Mouse (Mus musculus) liver, embryonic 15.5 days (tissue): ENCODE results near the gene Ccnq. TPM values are rescaled to one million over a fixed set of nuclear protein-coding genes. Genes with fewer than 3 reads are reported as not detected.

Source experiments
- ATAC-seq: fragments of 200-750 bp; cut with Nextera tagmentation; 2 replicates; pipeline ENCODE4 v1.8.0; 2017; ENCODE audit warnings: moderate number of reproducible peaks, mild to moderate bottlenecking, moderate library complexity; ENCODE audit not compliant: insufficient read depth
- H3K27ac ChIP-seq: fragments of 300-500 bp; sonication (generic); replicated peaks from 2 replicates; pipeline ENCODE4 v1.5.1; 2015; ENCODE audit warnings: mild to moderate bottlenecking, inconsistent platforms
- H3K27me3 ChIP-seq: fragments of 300-500 bp; sonication (generic); 2 replicates; pipeline ENCODE4 v1.6.1; 2015; ENCODE audit warnings: mild to moderate bottlenecking, inconsistent platforms
- H3K36me3 ChIP-seq: fragments of 300-500 bp; sonication (generic); replicated peaks from 2 replicates; pipeline ENCODE4 v1.6.1; 2015; ENCODE audit warnings: moderate library complexity, mild to moderate bottlenecking, inconsistent platforms
- H3K4me1 ChIP-seq: fragments of 300-500 bp; sonication (generic); replicated peaks from 2 replicates; pipeline ENCODE4 v1.6.1; 2015; ENCODE audit warnings: inconsistent platforms
- H3K4me2 ChIP-seq: fragments of 300-500 bp; sonication (generic); 2 replicates; pipeline ENCODE4 v1.6.1; 2015; ENCODE audit warnings: moderate library complexity, mild to moderate bottlenecking, inconsistent platforms
- H3K4me3 ChIP-seq: fragments of 300-500 bp; sonication (generic); replicated peaks from 2 replicates; pipeline ENCODE4 v1.5.1; 2015; ENCODE audit warnings: mild to moderate bottlenecking, inconsistent platforms
- H3K9ac ChIP-seq: fragments of 300-500 bp; sonication (generic); 2 replicates; pipeline ENCODE4 v1.6.1; 2015; ENCODE audit warnings: moderate library complexity, mild to moderate bottlenecking, inconsistent platforms
- H3K9me3 ChIP-seq: fragments of 300-500 bp; sonication (generic); replicated peaks from 2 replicates; pipeline ENCODE4 v1.6.1; 2016; ENCODE audit warnings: inconsistent platforms
- WGBS: fragments of 180-500 bp; shearing (Covaris S2); methylation state at CpG from one replicate; pipeline ENCODE4 v1.1.7; 2015; ENCODE audit warnings: mixed read lengths; ENCODE audit not compliant: insufficient replicate concordance; 5-methylcytosine and 5-hydroxymethylcytosine counted together
- polyA plus RNA-seq: library from polyadenylated mRNA; unstranded; fragments of >200 nt; fragmentation: Nextera tagmentation; extraction: Ambion mirVana; gene quantifications from 2 replicates; pipeline ENCODE4 v1.2.1, GENCODE M21; 2015

The Ccnq gene
- polyA plus RNA-seq, 1 experiment from 2014 or later: 16.5 TPM

- Histone ChIP-seq H3K9ac (no peak overlapping the region), H3K4me2 (no peak overlapping the region), H3K9me3 (no peaks in the 10 kb centered on the region), H3K27ac (no peak overlapping the region), H3K36me3 (no peaks in the 10 kb centered on the region), H3K27me3 (no peaks in the 10 kb centered on the region), H3K4me3 (no peak overlapping the region), H3K4me1 (no peaks in the 10 kb centered on the region)
- no peak for ATAC-seq
- WGBS: 47% methylated on average over 5 of the region's 5 CpGs
Measured at GRCm38 (mm10) chr11:78782326-78782725, 30.8 kb upstream of the Ccnq start.

GRCm38 (mm10) chr11:78780571-78780970, 29.0 kb upstream of the Ccnq start:
- Histone ChIP-seq H3K4me3 (no peak overlapping the region), H3K9me3 (no peaks in the 10 kb centered on the region), H3K9ac (no peak overlapping the region), H3K4me2 (no peak overlapping the region), H3K27me3 (no peaks in the 10 kb centered on the region), H3K27ac (no peak overlapping the region), H3K36me3 (no peaks in the 10 kb centered on the region), H3K4me1 (no peaks in the 10 kb centered on the region)
- ATAC-seq: no peak
- WGBS: 56% methylated on average over 3 of the region's 3 CpGs

DNA sequence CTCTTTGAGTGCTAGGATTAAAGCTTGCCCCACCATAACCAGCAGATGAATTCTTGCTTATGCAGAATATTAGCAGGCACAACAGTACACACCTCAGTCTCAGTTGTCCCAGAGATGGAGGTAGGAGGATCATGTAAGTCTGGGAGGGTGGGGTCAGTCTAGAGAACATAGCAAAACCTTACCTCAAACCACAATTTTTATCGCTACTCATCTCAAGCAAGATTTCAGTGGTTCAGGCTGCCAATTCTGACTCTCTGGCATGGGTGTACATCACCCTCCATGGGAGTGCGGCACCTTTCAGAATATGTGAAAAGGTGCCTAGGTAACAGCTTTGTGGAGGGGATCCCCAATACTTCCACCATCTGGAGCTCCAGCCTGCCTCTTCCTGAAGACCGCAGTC, 28.5 kb upstream of the Ccnq start:
- Histone ChIP-seq H3K36me3 (no peaks in the 10 kb centered on the region), H3K4me3 (no peak overlapping the region)

DNA sequence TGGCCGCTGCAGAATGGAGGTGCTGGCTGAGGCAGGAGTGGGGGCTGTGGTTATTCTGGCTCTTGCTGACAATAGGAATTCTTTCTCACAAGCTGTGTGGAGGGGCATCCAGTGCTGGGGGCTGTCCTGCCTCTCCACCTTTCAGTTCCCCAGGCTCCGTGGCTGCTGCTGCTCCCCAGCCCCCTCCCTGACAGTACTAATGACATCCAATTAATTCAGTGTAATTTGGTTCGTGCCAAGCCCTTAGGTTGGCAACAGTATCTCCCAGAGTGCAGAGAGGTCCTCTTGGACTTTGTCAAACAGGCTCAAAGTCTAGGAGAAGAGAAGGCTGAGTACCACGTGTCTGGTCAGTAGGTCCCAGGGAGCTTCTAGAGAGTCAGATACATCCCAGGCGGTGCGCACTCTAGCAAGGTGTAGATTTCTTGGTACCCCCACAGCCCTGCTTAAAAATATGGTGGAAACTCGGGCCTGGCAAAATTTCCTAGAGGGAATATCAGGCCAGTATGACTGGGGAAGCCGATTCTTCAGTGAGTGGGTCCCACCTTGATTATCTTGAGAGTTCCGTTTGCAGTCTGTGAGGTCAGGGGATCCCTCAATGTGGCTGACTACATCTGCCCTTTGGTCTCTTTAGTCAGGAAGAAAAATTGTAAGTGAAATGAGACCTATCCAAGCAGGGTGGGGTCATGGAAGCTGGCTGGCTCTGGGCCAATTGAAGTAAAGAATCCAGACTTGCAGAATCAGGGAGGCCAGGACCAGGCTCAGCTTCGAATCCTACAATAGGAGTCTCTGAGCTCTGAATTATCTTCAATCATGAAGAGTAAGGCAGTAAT, 26.5 kb upstream of the Ccnq start:
- Histone ChIP-seq H3K4me1 (no peaks in the 10 kb centered on the region), H3K4me3 (no peak overlapping the region), H3K36me3 (no peaks in the 10 kb centered on the region), H3K27ac (no peak overlapping the region), H3K4me2 (no peak overlapping the region), H3K27me3 (no peaks in the 10 kb centered on the region), H3K9ac (no peak overlapping the region), H3K9me3 (no peaks in the 10 kb centered on the region)
- WGBS: 61% methylated on average over 10 of the region's 10 CpGs
- no peak for ATAC-seq

More for the DNA sequence above, 28.5 kb upstream of the Ccnq start:
- Histone ChIP-seq H3K27me3 (no peaks in the 10 kb centered on the region), H3K9me3 (no peaks in the 10 kb centered on the region), H3K27ac (no peak overlapping the region), H3K9ac (no peak overlapping the region), H3K4me2 (no peak overlapping the region), H3K4me1 (no peaks in the 10 kb centered on the region)
- WGBS: 69% methylated on average over 3 of the region's 3 CpGs
- ATAC-seq: no peak

DNA sequence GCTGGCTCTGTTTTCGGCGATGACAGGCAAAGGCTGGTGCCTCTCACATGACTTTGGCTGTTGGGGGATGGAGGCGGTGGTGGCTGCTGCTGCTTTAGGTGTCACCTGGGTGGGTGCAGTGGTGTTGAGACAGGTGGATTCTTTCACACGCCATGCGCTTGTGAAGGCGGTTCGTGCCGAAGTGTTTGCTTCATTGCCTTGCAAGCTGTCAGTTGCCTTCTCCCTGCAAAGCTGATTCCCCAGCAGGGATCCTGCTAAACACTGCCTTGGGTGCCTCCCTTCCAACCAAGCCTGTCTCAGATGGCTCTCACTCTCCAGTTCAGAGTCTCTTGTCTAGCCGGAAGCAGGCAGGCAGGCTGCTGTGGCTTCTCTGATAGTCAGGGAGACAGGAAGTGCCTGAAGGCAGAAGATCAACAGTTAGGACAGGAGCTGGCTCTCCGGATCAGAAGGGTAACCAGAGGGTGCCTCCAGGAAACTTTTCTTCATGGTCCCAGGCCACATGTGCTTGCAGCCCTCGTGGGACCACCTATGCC, 20.3 kb upstream of the Ccnq start:
- Histone ChIP-seq H3K4me2 (peak overlapping the region; percentile 40), H3K4me1 (peaks cover 9% of the 10 kb centered on the region), H3K9ac (no peak overlapping the region), H3K27me3 (no peaks in the 10 kb centered on the region), H3K27ac (no peak overlapping the region; the same call in 1 of the 2 replicates), H3K4me3 (no peak overlapping the region), H3K36me3 (no peaks in the 10 kb centered on the region), H3K9me3 (no peaks in the 10 kb centered on the region)
- peak; percentile 56; the same call in 1 of the 2 replicates for ATAC-seq
- 19% methylated on average over 11 of the region's 11 CpGs for WGBS

DNA sequence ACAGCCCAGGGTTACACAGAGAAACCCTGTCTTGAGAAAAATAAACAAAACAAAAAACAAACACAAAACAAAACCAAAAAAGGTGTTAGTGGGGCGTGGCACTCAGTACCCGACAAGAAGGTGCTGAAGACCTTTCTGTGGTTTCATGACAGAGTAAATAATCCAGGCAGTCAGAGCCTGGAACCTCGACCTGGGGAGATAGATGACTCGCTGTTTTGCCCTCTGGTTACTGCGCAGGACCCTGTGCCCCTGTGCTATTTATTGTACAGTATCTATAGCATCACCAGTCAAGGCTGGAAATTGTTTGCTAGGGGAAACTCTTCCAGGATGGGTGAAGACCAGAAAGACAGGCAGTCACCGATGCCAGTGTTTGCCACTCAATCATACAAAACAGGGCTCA, 18.9 kb upstream of the Ccnq start:
- H3K4me3 ChIP-seq: no peak overlapping the region
- no peak overlapping the region for H3K27ac ChIP-seq
- H3K27me3 ChIP-seq: no peaks in the 10 kb centered on the region
- ATAC-seq: no peak
- no peak overlapping the region for H3K4me2 ChIP-seq
- H3K4me1 ChIP-seq: peaks cover 9% of the 10 kb centered on the region
- WGBS: 24% methylated on average over 6 of the region's 6 CpGs
- H3K36me3 ChIP-seq: no peaks in the 10 kb centered on the region
- no peaks in the 10 kb centered on the region for H3K9me3 ChIP-seq
- no peak overlapping the region for H3K9ac ChIP-seq

DNA sequence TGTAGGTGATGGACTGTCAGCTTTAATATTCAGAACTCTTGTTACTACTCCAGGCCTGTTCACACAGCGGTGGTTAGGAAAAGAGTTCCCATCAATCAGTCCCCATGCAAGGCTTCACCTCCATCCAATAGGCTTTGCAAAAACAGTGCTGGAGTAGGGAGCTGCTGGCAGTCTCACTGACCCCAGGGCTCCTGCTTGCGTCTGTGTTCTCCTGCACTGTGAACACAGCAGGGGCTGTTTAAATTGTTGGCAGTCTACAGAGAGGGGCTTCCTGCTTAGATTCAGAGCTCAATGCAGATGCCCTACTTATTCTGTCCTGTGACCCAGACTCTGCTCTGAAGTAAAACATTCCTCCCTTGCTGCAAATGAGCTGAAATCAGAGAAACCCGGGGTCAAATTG, 17.2 kb upstream of the Ccnq start:
- H3K4me2 ChIP-seq: no peak overlapping the region
- 70% methylated on average over 3 of the region's 3 CpGs for WGBS
- H3K4me1 ChIP-seq: peaks cover 9% of the 10 kb centered on the region
- no peaks in the 10 kb centered on the region for H3K9me3 ChIP-seq
- H3K27me3 ChIP-seq: no peaks in the 10 kb centered on the region
- no peak for ATAC-seq
- no peak overlapping the region for H3K9ac ChIP-seq
- no peak overlapping the region for H3K4me3 ChIP-seq
- no peaks in the 10 kb centered on the region for H3K36me3 ChIP-seq
- no peak overlapping the region for H3K27ac ChIP-seq

GRCm38 (mm10) chr11:78766069-78766830, 14.7 kb upstream of the Ccnq start:
- no peak overlapping the region for H3K4me3 ChIP-seq
- H3K9me3 ChIP-seq: no peaks in the 10 kb centered on the region
- H3K4me2 ChIP-seq: no peak overlapping the region
- WGBS: 52% methylated on average over 6 of the region's 6 CpGs
- H3K9ac ChIP-seq: no peak overlapping the region
- no peaks in the 10 kb centered on the region for H3K36me3 ChIP-seq
- H3K27ac ChIP-seq: no peak overlapping the region
- no peak for ATAC-seq
- no peaks in the 10 kb centered on the region for H3K27me3 ChIP-seq
- no peaks in the 10 kb centered on the region for H3K4me1 ChIP-seq

GRCm38 (mm10) chr11:78764820-78765219, 13.3 kb upstream of the Ccnq start:
- no peaks in the 10 kb centered on the region for H3K9me3 ChIP-seq
- no peaks in the 10 kb centered on the region for H3K4me1 ChIP-seq
- no peak overlapping the region for H3K4me2 ChIP-seq
- no peak overlapping the region for H3K9ac ChIP-seq
- no peak overlapping the region for H3K4me3 ChIP-seq
- ATAC-seq: no peak
- H3K27ac ChIP-seq: no peak overlapping the region
- H3K36me3 ChIP-seq: no peaks in the 10 kb centered on the region
- 67% methylated on average over 6 of the region's 6 CpGs for WGBS
- H3K27me3 ChIP-seq: no peaks in the 10 kb centered on the region

GRCm38 (mm10) chr11:78764304-78764703, 12.8 kb upstream of the Ccnq start:
- no peaks in the 10 kb centered on the region for H3K4me1 ChIP-seq
- H3K27ac ChIP-seq: no peak overlapping the region
- no peaks in the 10 kb centered on the region for H3K27me3 ChIP-seq
- H3K36me3 ChIP-seq: no peaks in the 10 kb centered on the region
- WGBS: 78% methylated on average over 8 of the region's 8 CpGs
- no peak overlapping the region for H3K4me3 ChIP-seq
- H3K9me3 ChIP-seq: no peaks in the 10 kb centered on the region
- no peak overlapping the region for H3K9ac ChIP-seq
- H3K4me2 ChIP-seq: no peak overlapping the region
- ATAC-seq: no peak

GRCm38 (mm10) chr11:78762201-78762600, 10.7 kb upstream of the Ccnq start:
- 60% methylated on average over 5 of the region's 5 CpGs for WGBS
- Histone ChIP-seq H3K27me3 (no peaks in the 10 kb centered on the region), H3K4me1 (no peaks in the 10 kb centered on the region), H3K4me2 (no peak overlapping the region), H3K36me3 (no peaks in the 10 kb centered on the region), H3K9ac (no peak overlapping the region), H3K4me3 (no peak overlapping the region), H3K27ac (no peak overlapping the region), H3K9me3 (no peaks in the 10 kb centered on the region)
- ATAC-seq: no peak
